Mouse (Mus musculus) heart, postnatal 0 days (tissue): ENCODE data around the gene Ppp1r13l. TPM values are rescaled to one million over a fixed set of nuclear protein-coding genes. Genes with fewer than 3 reads are reported as not detected.

ENCODE experiments used
- ATAC-seq: fragments of 200-750 bp; cut with Nextera tagmentation; 2 replicates; pipeline ENCODE4 v1.8.0; 2017; ENCODE audit warnings: low read depth, moderate number of reproducible peaks, moderate library complexity; ENCODE audit not compliant: insufficient read depth
- DNase-seq: peaks from one replicate; pipeline ENCODE4 v3.0.0-alpha.2; 2016; ENCODE audit warnings: low spot score
- H3K27ac ChIP-seq: fragments of 300-500 bp; sonication (generic); 2 replicates; pipeline ENCODE4 v1.5.1; 2014; ENCODE audit warnings: low read depth, mild to moderate bottlenecking
- H3K27me3 ChIP-seq: fragments of 300-500 bp; sonication (generic); 2 replicates; pipeline ENCODE4 v1.6.1; 2014; ENCODE audit warnings: low read length, mixed read lengths; ENCODE audit not compliant: control insufficient read depth, insufficient read depth
- H3K36me3 ChIP-seq: fragments of 300-500 bp; sonication (generic); replicated peaks from 2 replicates; pipeline ENCODE4 v1.6.1; 2014; ENCODE audit warnings: low read length, mixed read lengths; ENCODE audit not compliant: control insufficient read depth, insufficient read depth
- H3K4me1 ChIP-seq: fragments of 300-500 bp; sonication (generic); 2 replicates; pipeline ENCODE4 v1.6.1; 2014; ENCODE audit warnings: antibody characterized with exemption; ENCODE audit not compliant: control insufficient read depth, insufficient read depth
- H3K4me2 ChIP-seq: fragments of 300-500 bp; sonication (generic); 2 replicates; pipeline ENCODE4 v1.6.1; 2014; ENCODE audit warnings: low read depth, mild to moderate bottlenecking, low read length, moderate library complexity
- H3K4me3 ChIP-seq: fragments of 300-500 bp; sonication (generic); 2 replicates; pipeline ENCODE4 v1.5.1; 2014; ENCODE audit warnings: low read depth, low read length
- H3K9ac ChIP-seq: fragments of 300-500 bp; sonication (generic); replicated peaks from 2 replicates; pipeline ENCODE4 v1.6.1; 2014; ENCODE audit warnings: low read depth, low read length, mixed read lengths
- H3K9me3 ChIP-seq: fragments of 300-500 bp; sonication (generic); replicated peaks from 2 replicates; pipeline ENCODE4 v1.6.1; 2016; ENCODE audit warnings: low read length; ENCODE audit not compliant: control insufficient read depth
- CTCF ChIP-seq: IDR thresholded peaks from 2 replicates; pipeline ENCODE4 v1.5.1; 2016; ENCODE audit warnings: antibody characterized with exemption, control low read depth, low read depth
- EP300 ChIP-seq: IDR thresholded peaks from 2 replicates; pipeline ENCODE4 v1.6.1; 2016; ENCODE audit warnings: antibody characterized with exemption, low read depth
- WGBS: fragments of 180-500 bp; shearing (Covaris S2); extraction: QIAGEN DNeasy Blood & Tissue Kit; methylation state at CpG from one replicate; pipeline ENCODE4 v1.1.7; 2014; 5-methylcytosine and 5-hydroxymethylcytosine counted together
- microRNA counts: library from miRNA; unstranded; fragments of <30 nt; microRNA quantifications from one replicate; lab custom pipeline; 2015
- microRNA-seq: library from miRNA; unstranded; fragments of <30 nt; microRNA quantifications from one replicate; pipeline ENCODE4, GENCODE M21; 2016
- polyA plus RNA-seq: library from polyadenylated mRNA; unstranded; fragments of >200 nt; fragmentation: Nextera tagmentation; extraction: Ambion mirVana; gene quantifications from 2 replicates; pipeline ENCODE4 v1.2.1, GENCODE M21; 2015
- total RNA-seq: library from RNA; depleted of rRNA; stranded (reverse); fragments of >200 nt; gene quantifications from 2 replicates; pipeline ENCODE4 v1.2.3, GENCODE M21; 2014; ENCODE audit warnings: low replicate concordance; rRNA removed

Ppp1r13l gene
- total and polyA plus RNA-seq, 2 experiments from 2014 or later = 11.8 to 12.0 TPM

DNA sequence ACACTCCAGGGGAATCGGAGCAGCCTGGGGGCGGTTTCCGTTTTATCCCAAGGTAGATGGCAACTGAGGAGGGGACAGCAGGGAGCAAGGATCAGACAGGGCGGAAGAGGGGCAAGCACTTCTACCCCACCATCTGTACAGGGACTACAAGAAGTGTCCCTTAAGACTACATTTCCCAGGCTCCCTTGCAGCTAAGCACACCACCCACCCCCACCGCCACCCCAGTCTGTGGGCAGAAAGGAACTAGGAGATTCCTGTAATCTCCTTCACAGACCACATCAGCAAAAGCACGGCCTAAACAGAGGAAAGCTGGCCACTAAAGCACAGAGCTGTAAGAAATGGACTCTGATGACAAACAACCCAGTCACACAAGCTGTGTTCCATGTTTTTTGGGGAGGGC lies 66.8 kb downstream of the Ppp1r13l start:
- no peak overlapping the region for H3K27ac ChIP-seq
- H3K4me1 ChIP-seq = no peaks in the 10 kb centered on the region
- no peak overlapping the region for H3K4me3 ChIP-seq
- 0 out of 2 replicates have a peak, but pooled peaks cover 2% of the 10 kb centered on the region for H3K27me3 ChIP-seq
- H3K9me3 ChIP-seq = no peaks in the 10 kb centered on the region
- ATAC-seq (no peak), DNase-seq (no peak)
- TF ChIP-seq EP300 = no peak
- TF ChIP-seq CTCF = no peak
- H3K36me3 ChIP-seq = peaks cover 65% of the 10 kb centered on the region
- H3K4me2 ChIP-seq = no peak overlapping the region
- no peak overlapping the region for H3K9ac ChIP-seq
- WGBS = 78% methylated on average over 6 of the region's 6 CpGs

GRCm38 (mm10) chr7:19426888-19427287 lies 67.3 kb downstream of the Ppp1r13l start:
- Histone ChIP-seq H3K36me3 (peaks cover 70% of the 10 kb centered on the region), H3K9ac (no peak overlapping the region)
- no peak for TF ChIP-seq EP300
- no peak for TF ChIP-seq CTCF

More at GRCm38 (mm10) chr7:19426888-19427287, 67.3 kb downstream of the Ppp1r13l start:
- ATAC-seq (no peak), DNase-seq (no peak)
- no peak overlapping the region for H3K4me2 ChIP-seq
- H3K4me1 ChIP-seq = no peaks in the 10 kb centered on the region
- no peaks in the 10 kb centered on the region for H3K27me3 ChIP-seq
- H3K9me3 ChIP-seq = no peaks in the 10 kb centered on the region
- WGBS = 88% methylated on average over 6 of the region's 6 CpGs
- H3K27ac ChIP-seq = no peak overlapping the region
- H3K4me3 ChIP-seq = no peak overlapping the region

MicroRNAs encoded within 50 kb of the gene (microRNA counts, 519-probe panel; counts per million panel counts)
- not detected for microRNA mmu-miR-343 (lab: Ali Mortazavi, UCI)

Small RNA genes lying within 50 kb of the gene (microRNA-seq; reads per million reads assigned to microRNA genes)
- gene Mir343 = not detected

Other genes starting within 250 kb of the Ppp1r13l start
- 0.19 and 0.69 TPM in 2 replicates for gene Gm4969, start 241.4 kb upstream of the Ppp1r13l start, total RNA-seq
- gene Gm4969, start 241.4 kb upstream of the Ppp1r13l start, polyA plus RNA-seq = 0.21 and 0.38 TPM in 2 replicates
- gene Fbxo46, start 239.9 kb upstream of the Ppp1r13l start, total RNA-seq = 13.1 and 13.2 TPM in 2 replicates
- 4.9 and 6.2 TPM in 2 replicates for gene Fbxo46, start 239.9 kb upstream of the Ppp1r13l start, polyA plus RNA-seq
- 4.4 and 4.9 TPM in 2 replicates for gene Qpctl, start 210.5 kb upstream of the Ppp1r13l start, total RNA-seq
- gene Qpctl, start 210.5 kb upstream of the Ppp1r13l start, polyA plus RNA-seq = 7.3 and 7.9 TPM in 2 replicates
- 43.5 and 45.6 TPM in 2 replicates for gene Snrpd2, start 210.0 kb upstream of the Ppp1r13l start, total RNA-seq
- gene Snrpd2, start 210.0 kb upstream of the Ppp1r13l start, polyA plus RNA-seq = 84.9 and 89.8 TPM in 2 replicates
- 24.9 and 27.6 TPM in 2 replicates for gene Gipr, start 193.6 kb upstream of the Ppp1r13l start, total RNA-seq
- gene Gipr, start 193.6 kb upstream of the Ppp1r13l start, polyA plus RNA-seq = 5.4 and 7.0 TPM in 2 replicates
- gene Eml2, start 183.3 kb upstream of the Ppp1r13l start, total RNA-seq = 34.8 and 58.9 TPM in 2 replicates
- gene Eml2, start 183.3 kb upstream of the Ppp1r13l start, polyA plus RNA-seq = 23.7 and 26.8 TPM in 2 replicates
- 3.5 and 10.6 TPM in 2 replicates for gene Gpr4, start 147.2 kb upstream of the Ppp1r13l start, total RNA-seq
- 3.6 TPM in 2 replicates for gene Gpr4, start 147.2 kb upstream of the Ppp1r13l start, polyA plus RNA-seq
- 52.9 and 56.4 TPM in 2 replicates for gene Opa3, start 131.4 kb upstream of the Ppp1r13l start, total RNA-seq
- gene Opa3, start 131.4 kb upstream of the Ppp1r13l start, polyA plus RNA-seq = 37.6 and 40.5 TPM in 2 replicates
- gene Vasp, start 87.9 kb upstream of the Ppp1r13l start, total RNA-seq = 115 and 127 TPM in 2 replicates
- gene Vasp, start 87.9 kb upstream of the Ppp1r13l start, polyA plus RNA-seq = 67.7 and 72.2 TPM in 2 replicates
- gene Ppm1n, start 79.7 kb upstream of the Ppp1r13l start, total RNA-seq = not detected in 2 replicates
- 0.47 and 0.56 TPM in 2 replicates for gene Ppm1n, start 79.7 kb upstream of the Ppp1r13l start, polyA plus RNA-seq
- gene Rtn2, start 77.1 kb upstream of the Ppp1r13l start, total RNA-seq = 80.7 and 108 TPM in 2 replicates
- gene Rtn2, start 77.1 kb upstream of the Ppp1r13l start, polyA plus RNA-seq = 51.7 and 53.6 TPM in 2 replicates
- gene Fosb, start 49.7 kb upstream of the Ppp1r13l start, total RNA-seq = 0.39 and 0.80 TPM in 2 replicates
- gene Fosb, start 49.7 kb upstream of the Ppp1r13l start, polyA plus RNA-seq = 0.05 and 0.10 TPM in 2 replicates
- gene Ercc1, start 15.0 kb upstream of the Ppp1r13l start, total RNA-seq = 26.2 and 40.5 TPM in 2 replicates
- 55.2 and 61.0 TPM in 2 replicates for gene Ercc1, start 15.0 kb upstream of the Ppp1r13l start, polyA plus RNA-seq
- gene Cd3eap, start 266 bp upstream of the Ppp1r13l start, total RNA-seq = 1.9 and 3.2 TPM in 2 replicates
- gene Cd3eap, start 266 bp upstream of the Ppp1r13l start, polyA plus RNA-seq = 11.1 and 11.7 TPM in 2 replicates
- 20.4 and 30.8 TPM in 2 replicates for gene Ercc2, start 22.3 kb downstream of the Ppp1r13l start, total RNA-seq
- 4.9 and 6.0 TPM in 2 replicates for gene Ercc2, start 22.3 kb downstream of the Ppp1r13l start, polyA plus RNA-seq
- gene Klc3, start 44.4 kb downstream of the Ppp1r13l start, total RNA-seq = 0.31 TPM in 1 of 2 replicates, not detected in the other
- gene Klc3, start 44.4 kb downstream of the Ppp1r13l start, polyA plus RNA-seq = 0.72 and 0.99 TPM in 2 replicates
- gene Ckm, start 45.0 kb downstream of the Ppp1r13l start, total RNA-seq = 4,715 and 5,632 TPM in 2 replicates
- 4,516 and 4,665 TPM in 2 replicates for gene Ckm, start 45.0 kb downstream of the Ppp1r13l start, polyA plus RNA-seq
- 16.0 and 26.4 TPM in 2 replicates for gene Mark4, start 99.1 kb downstream of the Ppp1r13l start, total RNA-seq
- gene Mark4, start 99.1 kb downstream of the Ppp1r13l start, polyA plus RNA-seq = 5.5 and 5.6 TPM in 2 replicates
- 1.9 and 3.5 TPM in 2 replicates for gene Exoc3l2, start 103.6 kb downstream of the Ppp1r13l start, total RNA-seq
- 0.49 and 0.62 TPM in 2 replicates for gene Exoc3l2, start 103.6 kb downstream of the Ppp1r13l start, polyA plus RNA-seq
- 9.3 and 11.9 TPM in 2 replicates for gene Bloc1s3, start 148.6 kb downstream of the Ppp1r13l start, total RNA-seq
- 1.2 TPM in 2 replicates for gene Bloc1s3, start 148.6 kb downstream of the Ppp1r13l start, polyA plus RNA-seq
- gene Trappc6a, start 148.6 kb downstream of the Ppp1r13l start, total RNA-seq = 65.1 and 84.9 TPM in 2 replicates
- gene Trappc6a, start 148.6 kb downstream of the Ppp1r13l start, polyA plus RNA-seq = 79.5 and 83.3 TPM in 2 replicates
- gene Nkpd1, start 158.1 kb downstream of the Ppp1r13l start, total RNA-seq = not detected in 2 replicates
- gene Nkpd1, start 158.1 kb downstream of the Ppp1r13l start, polyA plus RNA-seq = not detected in 2 replicates
- 40.6 and 53.3 TPM in 2 replicates for gene Ppp1r37, start 203.3 kb downstream of the Ppp1r13l start, total RNA-seq
- 11.4 and 12.6 TPM in 2 replicates for gene Ppp1r37, start 203.3 kb downstream of the Ppp1r13l start, polyA plus RNA-seq
- gene Zfp296, start 217.5 kb downstream of the Ppp1r13l start, total RNA-seq = 0.12 and 3.6 TPM in 2 replicates
- 0.12 and 0.15 TPM in 2 replicates for gene Zfp296, start 217.5 kb downstream of the Ppp1r13l start, polyA plus RNA-seq
- 63.2 and 67.3 TPM in 2 replicates for gene Gemin7, start 217.8 kb downstream of the Ppp1r13l start, total RNA-seq
- 114 and 115 TPM in 2 replicates for gene Gemin7, start 217.8 kb downstream of the Ppp1r13l start, polyA plus RNA-seq
- gene Clasrp, start 244.7 kb downstream of the Ppp1r13l start, total RNA-seq = 18.9 and 75.2 TPM in 2 replicates
- 13.4 and 17.5 TPM in 2 replicates for gene Clasrp, start 244.7 kb downstream of the Ppp1r13l start, polyA plus RNA-seq